Mouse (Mus musculus): ENCODE data around the gene Cyp4a30b. TPM values are rescaled to one million over a fixed set of nuclear protein-coding genes. Genes with fewer than 3 reads are reported as not detected.

The Cyp4a30b gene
- not detected in 2 replicates for polyA plus RNA-seq (2012; rRNA removed)

GRCm38 (mm10) chr4:115452304-115452703 lies at the start of gene Cyp4a30b:
Cyp4a30b (plus strand) TSS chr4:115452604.

DNA sequence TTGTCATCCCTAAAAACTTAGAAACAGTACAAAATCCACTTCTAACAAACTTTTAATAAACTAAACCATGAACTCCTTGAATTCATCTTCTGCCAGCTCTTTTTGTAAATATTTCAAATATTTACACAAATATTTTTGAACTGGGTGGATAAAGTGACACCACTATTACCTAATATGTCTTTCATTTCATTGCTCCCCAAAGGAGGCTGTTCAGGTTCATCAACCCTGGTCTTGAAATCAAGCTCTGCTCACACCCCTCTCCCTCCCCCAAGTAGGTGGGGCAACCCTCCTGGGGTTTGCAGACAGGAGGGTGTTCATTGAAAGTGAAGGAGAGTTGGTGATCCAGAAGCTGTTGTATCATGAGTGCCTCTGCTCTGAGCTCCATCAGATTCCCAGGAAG lies 41.1 kb upstream of the Cyp4a30b start, which contains the start of gene Cyp4a12b:
Cyp4a12b (plus strand) TSS at position 301 of the 400 bp plus-strand sequence.

GRCm38 (mm10) chr4:115496001-115496400 lies 43.6 kb downstream of the Cyp4a30b start, which contains the start of gene Cyp4a14:
Cyp4a14 (minus strand) TSS chr4:115496142.

DNA sequence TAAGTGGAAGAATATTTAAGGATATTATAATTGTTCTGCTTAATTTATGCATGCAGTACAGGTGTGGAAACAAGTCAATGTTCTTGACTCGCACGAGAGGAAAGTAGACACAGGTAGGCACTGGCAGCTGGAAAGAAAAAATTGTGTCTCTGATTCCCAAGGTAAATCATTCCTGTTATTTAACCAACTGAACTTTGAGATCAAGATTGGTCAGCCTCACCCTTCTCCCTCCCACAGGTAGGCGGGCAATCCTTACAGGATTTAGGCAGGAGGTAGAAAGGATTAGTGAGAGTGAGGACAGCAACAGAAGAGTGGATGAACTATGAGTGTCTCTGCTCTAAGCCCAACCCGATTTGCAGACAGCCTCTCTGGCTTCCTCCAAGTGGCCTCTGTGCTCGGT lies 65.6 kb downstream of the Cyp4a30b start, which contains the start of gene Cyp4a10:
Cyp4a10 (plus strand) TSS at position 265 of the 400 bp plus-strand sequence.

Other genes with a start within 250 kb of the Cyp4a30b start
- gene Cyp4a29, start 210.5 kb upstream of the Cyp4a30b start, polyA plus RNA-seq (2012; rRNA removed) = not detected in 2 replicates
- not detected in 2 replicates for gene Cyp4a12a, start 153.6 kb upstream of the Cyp4a30b start, polyA plus RNA-seq (2012; rRNA removed)
- gene Cyp4a12b, start 41.0 kb upstream of the Cyp4a30b start, polyA plus RNA-seq (2012; rRNA removed) = 0.03 TPM in 1 of 2 replicates, not detected in the other
- gene Cyp4a14, start 43.5 kb downstream of the Cyp4a30b start, polyA plus RNA-seq (2012; rRNA removed) = not detected in 2 replicates
- not detected in 2 replicates for gene Cyp4a10, start 65.7 kb downstream of the Cyp4a30b start, polyA plus RNA-seq (2012; rRNA removed)
- gene Cyp4a31, start 111.0 kb downstream of the Cyp4a30b start, polyA plus RNA-seq (2012; rRNA removed) = not detected in 2 replicates
- gene Cyp4a32, start 148.4 kb downstream of the Cyp4a30b start, polyA plus RNA-seq (2012; rRNA removed) = not detected in 2 replicates
- 0.43 and 1.0 TPM in 2 replicates for gene Cyp4b1, start 195.1 kb downstream of the Cyp4a30b start, polyA plus RNA-seq (2012; rRNA removed)

Measured in central nervous system, embryonic 14 days (tissue).